Mouse (Mus musculus): ENCODE results near the gene Chrdl2.
"Not testable (repeated sequence)": the region's sequence is repeated elsewhere in the genome, so short reads cannot be mapped to it uniquely, and the experiment has no call there.

Gene Chrdl2

GRCm38 (mm10) chr7:100005790-100006189 is at the start of gene Chrdl2:
Chrdl2 (plus strand) TSS chr7:100006172.
- in situ Hi-C loops (cut with MseI, MboI): no loop called here

GRCm38 (mm10) chr7:99957226-99957965 is 48.6 kb upstream of the Chrdl2 start:
- in situ Hi-C loops (cut with MseI, MboI): no loop called here

GRCm38 (mm10) chr7:99960571-99960970 is 45.4 kb upstream of the Chrdl2 start:
- in situ Hi-C loops (cut with MseI, MboI): not testable (repeated sequence)

- in situ Hi-C loops (cut with MseI, MboI): no loop called here
Observed at GRCm38 (mm10) chr7:99961518-99961917, 44.5 kb upstream of the Chrdl2 start.

- in situ Hi-C loops (cut with MseI, MboI): no loop called here
Observed at GRCm38 (mm10) chr7:99962536-99963236, 43.3 kb upstream of the Chrdl2 start.

- in situ Hi-C loops (cut with MseI, MboI): no loop called here
Observed at GRCm38 (mm10) chr7:99963237-99963860, 42.6 kb upstream of the Chrdl2 start.

- in situ Hi-C loops (cut with MseI, MboI): no loop called here
Observed at GRCm38 (mm10) chr7:99965020-99965841, 40.7 kb upstream of the Chrdl2 start.

GRCm38 (mm10) chr7:99966011-99966721 is 39.8 kb upstream of the Chrdl2 start:
- in situ Hi-C loops (cut with MseI, MboI): no loop called here

- in situ Hi-C loops (cut with MseI, MboI): no loop called here
Observed at GRCm38 (mm10) chr7:99969151-99969550, 36.8 kb upstream of the Chrdl2 start.

- in situ Hi-C loops (cut with MseI, MboI): no loop called here
Observed at GRCm38 (mm10) chr7:99971926-99972325, 34.0 kb upstream of the Chrdl2 start.

GRCm38 (mm10) chr7:99972912-99973311 is 33.1 kb upstream of the Chrdl2 start:
- in situ Hi-C loops (cut with MseI, MboI): not testable (repeated sequence)

GRCm38 (mm10) chr7:99974208-99974970 is 31.6 kb upstream of the Chrdl2 start:
- in situ Hi-C loops (cut with MseI, MboI): no loop called here

GRCm38 (mm10) chr7:99975819-99976575 is 30.0 kb upstream of the Chrdl2 start:
- in situ Hi-C loops (cut with MseI, MboI): no loop called here

GRCm38 (mm10) chr7:99978041-99978440 is 27.9 kb upstream of the Chrdl2 start:
- in situ Hi-C loops (cut with MseI, MboI): no loop called here

- in situ Hi-C loops (cut with MseI, MboI): no loop called here
Observed at GRCm38 (mm10) chr7:99979081-99979480, 26.9 kb upstream of the Chrdl2 start.

GRCm38 (mm10) chr7:99979546-99980131 is 26.3 kb upstream of the Chrdl2 start:
- in situ Hi-C loops (cut with MseI, MboI): no loop called here

- in situ Hi-C loops (cut with MseI, MboI): no loop called here
Observed at GRCm38 (mm10) chr7:99980132-99980591, 25.8 kb upstream of the Chrdl2 start, which contains the start of gene Rnf169. Rnf169 (minus strand) TSS chr7:99980448.

GRCm38 (mm10) chr7:99981311-99981710 is 24.7 kb upstream of the Chrdl2 start:
- in situ Hi-C loops (cut with MseI, MboI): no loop called here
